Mouse (Mus musculus): Measurements from ENCODE around the gene Zfp114. TPM values are rescaled to one million over a fixed set of nuclear protein-coding genes. Genes with fewer than 3 reads are reported as not detected.

Zfp114 gene
- not detected for polyA plus RNA-seq (2017; shearing (Covaris generic))

DNA sequence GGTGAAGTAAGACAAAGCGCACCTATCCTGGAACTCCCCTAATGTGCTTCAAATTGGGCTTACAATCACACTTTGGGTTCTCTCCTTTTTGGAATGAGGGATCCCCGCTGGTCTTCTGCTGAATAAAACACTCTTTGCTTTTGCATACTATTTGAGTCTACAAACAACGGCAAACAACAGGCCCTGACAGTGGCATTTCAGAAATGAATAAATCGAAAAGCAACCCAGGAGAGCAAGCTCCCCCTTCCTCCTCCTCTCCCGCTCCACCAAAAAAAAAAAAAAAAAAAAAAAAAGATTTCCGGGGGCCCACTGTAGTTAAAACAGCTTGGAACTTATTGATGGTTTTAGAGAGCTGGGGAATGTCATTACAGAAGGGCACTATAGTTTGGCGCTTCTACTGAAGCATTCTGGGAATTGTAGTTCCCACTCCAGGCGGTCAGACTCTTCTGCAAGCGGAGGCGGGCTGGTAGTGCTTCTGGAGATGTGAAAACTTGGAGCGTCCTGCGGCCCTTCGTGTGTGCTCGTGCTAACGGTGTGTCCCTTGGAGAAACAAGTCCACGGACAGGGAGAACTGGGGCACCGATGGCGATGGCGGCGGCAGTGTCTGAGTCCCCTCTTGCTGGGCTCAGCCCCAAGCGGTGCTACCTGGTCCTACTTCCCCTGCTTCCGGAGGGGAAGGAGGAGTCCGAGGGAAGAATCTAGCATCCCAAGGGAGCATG lies at the start of gene Zfp114:
Gene Zfp114, plus strand, starts transcription at position 443 of the 719 bp plus-strand sequence.

DNA sequence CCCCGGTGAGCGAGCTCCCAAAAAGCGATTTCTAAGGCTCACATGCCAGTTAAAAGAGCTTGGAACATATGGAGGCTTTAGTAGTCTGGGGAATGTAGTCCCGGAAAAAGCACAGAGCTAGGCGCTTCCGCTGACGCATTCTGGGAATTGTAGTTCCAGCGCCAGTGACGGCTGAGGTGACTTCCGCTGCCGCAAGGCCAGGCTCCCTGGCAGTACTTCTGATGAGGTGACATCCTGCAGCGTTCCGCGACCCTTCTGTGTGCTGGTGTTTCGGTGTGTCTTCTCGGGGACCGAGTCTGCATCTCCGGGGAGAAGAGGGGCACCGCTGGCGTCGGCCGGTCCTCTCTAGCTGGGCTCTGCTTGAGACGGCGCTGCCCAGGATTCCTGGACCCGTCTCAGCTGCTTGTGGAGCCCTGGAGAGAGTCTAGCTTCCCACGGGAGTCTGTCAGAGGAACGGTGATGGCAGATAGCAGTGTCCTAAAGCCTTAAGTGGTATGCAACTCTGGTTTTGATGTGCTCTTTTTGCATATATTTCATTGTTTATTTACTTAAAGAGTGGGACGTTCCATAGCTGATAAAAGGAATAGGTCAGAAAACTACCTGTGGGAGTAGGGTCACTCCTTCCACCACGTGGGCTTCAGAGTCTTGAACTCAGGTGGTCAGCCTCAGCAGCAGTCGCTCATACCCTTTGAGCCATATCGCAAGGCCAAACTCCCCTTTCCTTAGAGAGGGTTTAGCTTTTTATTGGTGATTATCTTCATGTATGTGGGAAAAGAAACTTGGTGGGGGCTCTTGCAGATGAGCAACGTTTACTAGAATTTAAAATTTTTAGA lies 40.6 kb upstream of the Zfp114 start, which contains the start of gene Zfp235:
Gene Zfp235, plus strand, starts transcription at position 174 of the 833 bp plus-strand sequence.

DNA sequence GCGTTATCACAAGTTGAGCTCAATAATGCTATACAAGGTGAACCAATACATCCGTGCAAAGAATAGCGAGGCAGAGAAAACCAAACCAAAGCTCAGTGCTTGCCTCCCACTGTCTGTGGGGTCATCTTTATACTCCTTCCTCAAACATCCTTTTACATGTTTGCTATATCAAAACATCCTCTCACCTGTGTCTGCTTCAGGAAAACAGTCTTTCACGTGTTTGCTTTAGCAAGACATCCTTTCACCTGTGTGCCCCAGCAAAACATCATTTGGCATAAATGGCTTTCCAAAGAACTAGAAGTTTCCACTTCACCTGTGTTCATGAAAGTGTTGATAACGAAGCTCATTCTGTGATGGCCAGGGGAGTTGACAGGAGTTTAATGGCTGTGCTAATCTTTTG lies 36.5 kb downstream of the Zfp114 start, which contains the start of gene Zfp111:
Gene Zfp111, minus strand, starts transcription at position 101 of the 400 bp plus-strand sequence.

Other genes with a start within 250 kb of the Zfp114 start
- 0.22 TPM for gene Vmn1r179, start 248.1 kb upstream of the Zfp114 start, polyA plus RNA-seq (2017; shearing (Covaris generic))
- not detected for gene Vmn1r180, start 224.4 kb upstream of the Zfp114 start, polyA plus RNA-seq (2017; shearing (Covaris generic))
- gene Vmn1r181, start 200.4 kb upstream of the Zfp114 start, polyA plus RNA-seq (2017; shearing (Covaris generic)), result not detected
- not detected for gene V1rd19, start 173.4 kb upstream of the Zfp114 start, polyA plus RNA-seq (2017; shearing (Covaris generic))
- 0.07 TPM for gene Vmn1r183, start 121.8 kb upstream of the Zfp114 start, polyA plus RNA-seq (2017; shearing (Covaris generic))
- 27.9 TPM for gene Zfp180, start 93.1 kb upstream of the Zfp114 start, polyA plus RNA-seq (2017; shearing (Covaris generic))
- gene Zfp112, start 62.7 kb upstream of the Zfp114 start, polyA plus RNA-seq (2017; shearing (Covaris generic)), result 1.1 TPM
- gene Zfp235, start 40.9 kb upstream of the Zfp114 start, polyA plus RNA-seq (2017; shearing (Covaris generic)), result 6.6 TPM
- gene Zfp111, start 36.4 kb downstream of the Zfp114 start, polyA plus RNA-seq (2017; shearing (Covaris generic)), result 0.37 TPM
- gene Zfp109, start 62.5 kb downstream of the Zfp114 start, polyA plus RNA-seq (2017; shearing (Covaris generic)), result 1.7 TPM
- gene Zfp108, start 79.7 kb downstream of the Zfp114 start, polyA plus RNA-seq (2017; shearing (Covaris generic)), result not detected
- 2.9 TPM for gene Zfp93, start 95.4 kb downstream of the Zfp114 start, polyA plus RNA-seq (2017; shearing (Covaris generic))
- 12.8 TPM for gene Zfp61, start 126.2 kb downstream of the Zfp114 start, polyA plus RNA-seq (2017; shearing (Covaris generic))
- 1.7 TPM for gene Zfp94, start 141.6 kb downstream of the Zfp114 start, polyA plus RNA-seq (2017; shearing (Covaris generic))
- gene Tescl, start 158.9 kb downstream of the Zfp114 start, polyA plus RNA-seq (2017; shearing (Covaris generic)), result not detected
- gene Lypd5, start 174.1 kb downstream of the Zfp114 start, polyA plus RNA-seq (2017; shearing (Covaris generic)), result not detected
- gene Kcnn4, start 195.2 kb downstream of the Zfp114 start, polyA plus RNA-seq (2017; shearing (Covaris generic)), result 179 TPM
- 54.1 TPM for gene Smg9, start 224.6 kb downstream of the Zfp114 start, polyA plus RNA-seq (2017; shearing (Covaris generic))